Mouse (Mus musculus) olfactory bulb, adult 2 months (tissue): ENCODE measurements around the gene Twsg1.

ENCODE experiments used
- CTCF ChIP-seq: fragments of 200-500 bp; IDR thresholded peaks from 2 replicates; pipeline ENCODE4 v1.5.1; 2012; ENCODE audit warnings: low read depth, mild to moderate bottlenecking, low read length, moderate library complexity; ENCODE audit not compliant: insufficient read depth
- POLR2A ChIP-seq: fragments of 200-500 bp; IDR thresholded peaks from 2 replicates; pipeline ENCODE4 v1.6.1; 2012; ENCODE audit warnings: mild to moderate bottlenecking, low read depth, low read length, moderate library complexity; ENCODE audit not compliant: insufficient read depth

GRCm38 (mm10) chr17:65956140-65956539 is 5.1 kb upstream of the Twsg1 start:
- TF ChIP-seq CTCF (no peak), POLR2A (no peak)
